Mouse (Mus musculus): ENCODE measurements at regions not wholly inside any gene's neighbourhood (a gene's known extent, or its start where the extent isn't known, plus 50 kb on each side); places are given as distances from the start of the nearest gene placed in this dataset.
"Not testable (repeated sequence)": the region's sequence is repeated elsewhere in the genome, so short reads cannot be mapped to it uniquely, and the experiment has no call there.

- no peak for DNase-seq
Observed at GRCm38 (mm10) chr14:58321234-58321633, 250.9 kb downstream of the Fgf9 start.

- no peak for DNase-seq
Observed at GRCm38 (mm10) chr14:58317640-58318039, 247.3 kb downstream of the Fgf9 start.

- DNase-seq, result no peak
Observed at GRCm38 (mm10) chr14:58317231-58317630, 246.9 kb downstream of the Fgf9 start.

- no peak for DNase-seq
Observed at GRCm38 (mm10) chr14:58307695-58308094, 237.3 kb downstream of the Fgf9 start.

GRCm38 (mm10) chr14:58306832-58307521 lies 236.6 kb downstream of the Fgf9 start:
- no peak for DNase-seq

- DNase-seq, result no peak
Observed at GRCm38 (mm10) chr14:58300411-58300887, 230.1 kb downstream of the Fgf9 start.

- no peak for DNase-seq
Observed at GRCm38 (mm10) chr14:58286007-58286525, 215.7 kb downstream of the Fgf9 start.

GRCm38 (mm10) chr14:58282708-58283290 lies 212.5 kb downstream of the Fgf9 start:
- no peak for DNase-seq

GRCm38 (mm10) chr14:58282264-58282663 lies 211.9 kb downstream of the Fgf9 start:
- DNase-seq, result no peak

GRCm38 (mm10) chr14:58274440-58274839 lies 204.1 kb downstream of the Fgf9 start:
- DNase-seq, result not testable (repeated sequence)

GRCm38 (mm10) chr14:58273693-58274419 lies 203.5 kb downstream of the Fgf9 start:
- DNase-seq, result no peak

GRCm38 (mm10) chr14:58265373-58265772 lies 195.0 kb downstream of the Fgf9 start:
- no peak for DNase-seq

GRCm38 (mm10) chr14:58264401-58264800 lies 194.1 kb downstream of the Fgf9 start:
- no peak for DNase-seq

- DNase-seq, result no peak
Observed at GRCm38 (mm10) chr14:58253369-58253968, 183.1 kb downstream of the Fgf9 start.

GRCm38 (mm10) chr14:58225869-58226268 lies 155.5 kb downstream of the Fgf9 start:
- no peak for DNase-seq

- DNase-seq, result no peak
Observed at GRCm38 (mm10) chr14:58224419-58224818, 154.1 kb downstream of the Fgf9 start.

- DNase-seq, result no peak
Observed at GRCm38 (mm10) chr14:58208401-58208800, 138.1 kb downstream of the Fgf9 start.

GRCm38 (mm10) chr14:58202607-58203295 lies 132.4 kb downstream of the Fgf9 start:
- no peak for DNase-seq

GRCm38 (mm10) chr14:58189948-58190347 lies 119.6 kb downstream of the Fgf9 start:
- no peak for DNase-seq

- no peak for DNase-seq
Observed at GRCm38 (mm10) chr14:58182869-58183268, 112.5 kb downstream of the Fgf9 start.

- DNase-seq, result no peak
Observed at GRCm38 (mm10) chr14:58180724-58181123, 110.4 kb downstream of the Fgf9 start.

- DNase-seq, result no peak
Observed at GRCm38 (mm10) chr14:58175651-58176363, 105.5 kb downstream of the Fgf9 start.

All from layer of hippocampus, postnatal 36 days (tissue).